Mouse (Mus musculus) small intestine, adult 2 months (tissue): ENCODE measurements around the gene A430078G23Rik. TPM values are rescaled to one million over a fixed set of nuclear protein-coding genes. Genes with fewer than 3 reads are reported as not detected.

Experiments
- H3K27ac ChIP-seq: fragments of 200-500 bp; 2 replicates; pipeline ENCODE4 v1.5.1; 2012; ENCODE audit warnings: low read depth, low read length, control low read depth, inconsistent platforms; ENCODE audit not compliant: insufficient read depth
- H3K27me3 ChIP-seq: fragments of 200-500 bp; 2 replicates; pipeline ENCODE4 v1.6.1; 2012; ENCODE audit warnings: mild to moderate bottlenecking, moderate library complexity, low read length, inconsistent platforms; ENCODE audit not compliant: control insufficient read depth, insufficient read depth
- H3K36me3 ChIP-seq: fragments of 200-500 bp; 2 replicates; pipeline ENCODE4 v1.6.1; 2012; ENCODE audit warnings: mild to moderate bottlenecking, low read length, control low read depth, inconsistent platforms; ENCODE audit not compliant: control insufficient read depth, insufficient read depth
- H3K4me1 ChIP-seq: fragments of 200-500 bp; 2 replicates; pipeline ENCODE4 v1.6.1; 2012; ENCODE audit warnings: low read length, inconsistent platforms, mixed read lengths; ENCODE audit not compliant: control insufficient read depth, insufficient read depth, insufficient read length
- H3K4me3 ChIP-seq: fragments of 200-500 bp; 2 replicates; pipeline ENCODE4 v1.5.1; 2012; ENCODE audit warnings: low read depth, mild to moderate bottlenecking, control low read depth, inconsistent platforms, low read length, moderate library complexity
- CTCF ChIP-seq: fragments of 200-500 bp; IDR thresholded peaks from 2 replicates; pipeline ENCODE4 v1.5.1; 2012; ENCODE audit warnings: low read depth, mild to moderate bottlenecking, control low read depth, inconsistent platforms, low read length, moderate library complexity, mixed read lengths; ENCODE audit not compliant: insufficient replicate concordance, insufficient read length; ENCODE audit errors: extremely low read depth
- POLR2A ChIP-seq: fragments of 200-500 bp; IDR thresholded peaks from 2 replicates; pipeline ENCODE4 v1.6.1; 2012; ENCODE audit warnings: low read depth, mild to moderate bottlenecking, control low read depth, inconsistent platforms, low read length, moderate library complexity
- WGBS: fragments of 180-500 bp; shearing (Covaris S2); methylation state at CpG from one replicate; pipeline ENCODE4 v1.1.7; 2018; 5-methylcytosine and 5-hydroxymethylcytosine counted together
- polyA plus RNA-seq: library from polyadenylated mRNA; depleted of rRNA; stranded (reverse); fragments of >200 nt; gene quantifications from 2 replicates; pipeline ENCODE4 v1.2.3, GENCODE M21; 2012

The A430078G23Rik gene
- polyA plus RNA-seq, 1 experiment = 0.80 TPM

GRCm38 (mm10) chr8:3414639-3415190 lies 61.5 kb downstream of the A430078G23Rik start:
- H3K27ac ChIP-seq = no peak overlapping the region
- peaks cover 26% of the 10 kb centered on the region for H3K4me1 ChIP-seq
- no peaks in the 10 kb centered on the region for H3K27me3 ChIP-seq
- no peak overlapping the region for H3K4me3 ChIP-seq
- 90% methylated on average over 6 of the region's 6 CpGs for WGBS
- TF ChIP-seq CTCF (no peak), POLR2A (no peak)
- H3K36me3 ChIP-seq = peaks cover 1% of the 10 kb centered on the region; the same call in 1 of the 2 replicates

GRCm38 (mm10) chr8:3415259-3415658 lies 62.0 kb downstream of the A430078G23Rik start:
- Histone ChIP-seq H3K4me1 (peaks cover 26% of the 10 kb centered on the region), H3K4me3 (no peak overlapping the region), H3K36me3 (peaks cover 3% of the 10 kb centered on the region), H3K27me3 (no peaks in the 10 kb centered on the region), H3K27ac (no peak overlapping the region)
- WGBS = 91% methylated on average over 4 of the region's 4 CpGs
- TF ChIP-seq POLR2A = no peak
- TF ChIP-seq CTCF = no peak

DNA sequence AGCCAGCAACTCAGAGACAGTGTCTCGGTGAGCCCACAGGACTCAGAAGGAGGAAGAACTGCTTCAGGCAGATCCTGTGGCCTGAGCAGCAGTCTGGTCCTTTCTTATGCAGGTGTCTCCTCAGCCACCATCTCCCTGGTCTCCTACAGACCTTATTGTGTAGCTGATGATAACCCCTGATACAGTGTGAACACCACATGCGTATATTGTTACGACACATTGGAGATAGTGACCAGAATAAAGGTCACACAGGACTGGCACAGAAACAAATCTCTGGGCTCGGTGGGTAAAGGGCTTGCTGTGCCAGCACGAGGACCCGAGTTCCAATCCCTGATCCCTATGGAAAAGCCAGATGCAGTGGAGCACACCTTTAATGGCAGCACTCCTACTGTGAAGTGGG lies 62.4 kb downstream of the A430078G23Rik start:
- peaks cover 26% of the 10 kb centered on the region for H3K4me1 ChIP-seq
- H3K4me3 ChIP-seq = no peak overlapping the region

GRCm38 (mm10) chr8:3416846-3417245 lies 63.6 kb downstream of the A430078G23Rik start:
- no peak overlapping the region for H3K27ac ChIP-seq
- 66% methylated on average over 4 of the region's 4 CpGs for WGBS
- H3K4me1 ChIP-seq = peaks cover 18% of the 10 kb centered on the region; the same call in 1 of the 2 replicates
- no peak overlapping the region for H3K4me3 ChIP-seq
- no peaks in the 10 kb centered on the region for H3K27me3 ChIP-seq
- TF ChIP-seq POLR2A = no peak
- no peak for TF ChIP-seq CTCF
- H3K36me3 ChIP-seq = peaks cover 4% of the 10 kb centered on the region

More for the DNA sequence above, 62.4 kb downstream of the A430078G23Rik start:
- 66% methylated on average over 6 of the region's 6 CpGs for WGBS
- no peaks in the 10 kb centered on the region for H3K27me3 ChIP-seq
- TF ChIP-seq POLR2A (no peak), CTCF (no peak)
- peaks cover 4% of the 10 kb centered on the region for H3K36me3 ChIP-seq
- H3K27ac ChIP-seq = no peak overlapping the region

- TF ChIP-seq CTCF (no peak), POLR2A (no peak)
- peaks cover 4% of the 10 kb centered on the region for H3K36me3 ChIP-seq
- 56% methylated on average over 8 of the region's 8 CpGs for WGBS
- H3K27ac ChIP-seq = no peak overlapping the region
- H3K27me3 ChIP-seq = no peaks in the 10 kb centered on the region
- peaks cover 12% of the 10 kb centered on the region; the same call in 1 of the 2 replicates for H3K4me1 ChIP-seq
- H3K4me3 ChIP-seq = no peak overlapping the region
Measured at GRCm38 (mm10) chr8:3417455-3417854, 64.2 kb downstream of the A430078G23Rik start.

GRCm38 (mm10) chr8:3418101-3418500 lies 64.9 kb downstream of the A430078G23Rik start:
- Histone ChIP-seq H3K27me3 (no peaks in the 10 kb centered on the region), H3K4me1 (peaks cover 10% of the 10 kb centered on the region; the same call in 1 of the 2 replicates), H3K27ac (no peak overlapping the region), H3K36me3 (peaks cover 4% of the 10 kb centered on the region), H3K4me3 (no peak overlapping the region)
- WGBS = 79% methylated on average over 1 of the region's 1 CpGs
- TF ChIP-seq CTCF = no peak
- no peak for TF ChIP-seq POLR2A

- Histone ChIP-seq H3K27me3 (no peaks in the 10 kb centered on the region), H3K27ac (no peak overlapping the region), H3K4me3 (no peak overlapping the region), H3K4me1 (peaks cover 10% of the 10 kb centered on the region; the same call in 1 of the 2 replicates), H3K36me3 (peaks cover 4% of the 10 kb centered on the region)
- WGBS = 80% methylated on average over 10 of the region's 10 CpGs
- TF ChIP-seq CTCF = no peak
- TF ChIP-seq POLR2A = no peak
Measured at GRCm38 (mm10) chr8:3420105-3420706, 67.0 kb downstream of the A430078G23Rik start.
